Mouse (Mus musculus) heart, embryonic 11.5 days (tissue): ENCODE measurements around the gene Sema6d. TPM values are rescaled to one million over a fixed set of nuclear protein-coding genes. Genes with fewer than 3 reads are reported as not detected.

Experiments used
- ATAC-seq: fragments of 200-750 bp; cut with Nextera tagmentation; replicated peaks from 2 replicates; pipeline ENCODE4 v1.8.0; 2017; ENCODE audit warnings: moderate library complexity; ENCODE audit not compliant: insufficient number of reproducible peaks, low FRiP score, low TSS enrichment
- H3K27ac ChIP-seq: fragments of 300-500 bp; sonication (generic); 2 replicates; pipeline ENCODE4 v1.5.1; 2014; ENCODE audit warnings: mild to moderate bottlenecking, low read depth, low read length
- H3K27me3 ChIP-seq: fragments of 300-500 bp; sonication (generic); 2 replicates; pipeline ENCODE4 v1.6.1; 2014; ENCODE audit warnings: mild to moderate bottlenecking, low read length, mixed read lengths; ENCODE audit not compliant: control insufficient read depth, insufficient read depth
- H3K36me3 ChIP-seq: fragments of 300-500 bp; sonication (generic); 2 replicates; pipeline ENCODE4 v1.6.1; 2014; ENCODE audit warnings: mild to moderate bottlenecking, low read length, moderate library complexity, mixed read lengths; ENCODE audit not compliant: control insufficient read depth, insufficient read depth
- H3K4me1 ChIP-seq: fragments of 300-500 bp; sonication (generic); 2 replicates; pipeline ENCODE4 v1.6.1; 2014; ENCODE audit warnings: low read length; ENCODE audit not compliant: control insufficient read depth, insufficient read depth
- H3K4me2 ChIP-seq: fragments of 300-500 bp; sonication (generic); 2 replicates; pipeline ENCODE4 v1.6.1; 2014; ENCODE audit warnings: mild to moderate bottlenecking, moderate library complexity
- H3K4me3 ChIP-seq: fragments of 300-500 bp; sonication (generic); 2 replicates; pipeline ENCODE4 v1.5.1; 2014; ENCODE audit warnings: low read depth, low read length
- H3K9ac ChIP-seq: fragments of 300-500 bp; sonication (generic); 2 replicates; pipeline ENCODE4 v1.6.1; 2014; ENCODE audit warnings: mild to moderate bottlenecking, low read depth, low read length, moderate library complexity
- H3K9me3 ChIP-seq: fragments of 300-500 bp; sonication (generic); replicated peaks from 2 replicates; pipeline ENCODE4 v1.6.1; 2016; ENCODE audit warnings: low read length; ENCODE audit not compliant: control insufficient read depth
- whole genome bisulfite sequencing: fragments of 180-500 bp; shearing (Covaris S2); extraction: QIAGEN DNeasy Blood & Tissue Kit; methylation state at CpG from one replicate; pipeline ENCODE4 v1.1.7; 2014; ENCODE audit not compliant: insufficient replicate concordance; 5-methylcytosine and 5-hydroxymethylcytosine counted together
- polyA plus RNA-seq: library from polyadenylated mRNA; unstranded; fragments of >200 nt; fragmentation: Nextera tagmentation; extraction: Ambion mirVana; gene quantifications from 2 replicates; pipeline ENCODE4 v1.2.1, GENCODE M21; 2014

Sema6d gene
- polyA plus RNA-seq, 1 experiment from 2014 or later: 24.9 TPM

- H3K4me1 ChIP-seq: peaks cover 53% of the 10 kb centered on the region
- peak overlapping the region; percentile 76 for H3K9ac ChIP-seq
- no peaks in the 10 kb centered on the region for H3K9me3 ChIP-seq
- ATAC-seq: no peak
- peak overlapping the region; percentile 95 for H3K27ac ChIP-seq
- H3K36me3 ChIP-seq: no peaks in the 10 kb centered on the region
- H3K27me3 ChIP-seq: no peaks in the 10 kb centered on the region
- 13% methylated on average over 13 of the region's 13 CpGs for WGBS
- H3K4me2 ChIP-seq: peak overlapping the region; percentile 62
- H3K4me3 ChIP-seq: peak overlapping the region; percentile 59
Measured at GRCm38 (mm10) chr2:124611226-124611625, 521.5 kb downstream of the Sema6d start.

GRCm38 (mm10) chr2:124612276-124612675 lies 522.5 kb downstream of the Sema6d start:
- Histone ChIP-seq H3K9ac (peak overlapping the region; percentile 76), H3K27me3 (no peaks in the 10 kb centered on the region), H3K9me3 (no peaks in the 10 kb centered on the region), H3K27ac (no peak overlapping the region), H3K4me2 (peak overlapping the region; percentile 62), H3K36me3 (no peaks in the 10 kb centered on the region), H3K4me1 (peaks cover 62% of the 10 kb centered on the region), H3K4me3 (peak overlapping the region; percentile 59)
- WGBS: 30% methylated on average over 6 of the region's 6 CpGs
- no peak for ATAC-seq

GRCm38 (mm10) chr2:124612727-124613510 lies 523.1 kb downstream of the Sema6d start:
- H3K9ac ChIP-seq: peak overlapping the region; percentile 76
- H3K4me2 ChIP-seq: peak overlapping the region; percentile 62
- peaks cover 62% of the 10 kb centered on the region for H3K4me1 ChIP-seq
- H3K27me3 ChIP-seq: no peaks in the 10 kb centered on the region
- H3K4me3 ChIP-seq: peak overlapping the region; percentile 59
- no peak overlapping the region for H3K27ac ChIP-seq
- no peak for ATAC-seq
- no peaks in the 10 kb centered on the region for H3K9me3 ChIP-seq
- WGBS: 65% methylated on average over 10 of the region's 10 CpGs
- H3K36me3 ChIP-seq: no peaks in the 10 kb centered on the region

- no peak overlapping the region for H3K27ac ChIP-seq
- 57% methylated on average over 3 of the region's 3 CpGs for WGBS
Measured at GRCm38 (mm10) chr2:124613671-124614210, 524.0 kb downstream of the Sema6d start.

GRCm38 (mm10) chr2:124616746-124617145 lies 527.0 kb downstream of the Sema6d start:
- H3K27me3 ChIP-seq: no peaks in the 10 kb centered on the region
- H3K4me2 ChIP-seq: peak overlapping the region; percentile 57
- 0 out of 2 replicates have a peak overlapping the region, but pooled peaks have one; percentile 23 for H3K27ac ChIP-seq
- no peaks in the 10 kb centered on the region for H3K9me3 ChIP-seq
- H3K4me3 ChIP-seq: no peak overlapping the region
- no peak for ATAC-seq
- 43% methylated on average over 4 of the region's 4 CpGs for WGBS
- peaks cover 64% of the 10 kb centered on the region for H3K4me1 ChIP-seq
- H3K9ac ChIP-seq: no peak overlapping the region
- H3K36me3 ChIP-seq: no peaks in the 10 kb centered on the region

More at GRCm38 (mm10) chr2:124613671-124614210, 524.0 kb downstream of the Sema6d start:
- peak overlapping the region; percentile 59 for H3K4me3 ChIP-seq
- no peaks in the 10 kb centered on the region for H3K9me3 ChIP-seq
- no peak overlapping the region for H3K9ac ChIP-seq
- H3K4me1 ChIP-seq: peaks cover 63% of the 10 kb centered on the region
- H3K36me3 ChIP-seq: no peaks in the 10 kb centered on the region
- no peaks in the 10 kb centered on the region for H3K27me3 ChIP-seq
- peak overlapping the region; percentile 62 for H3K4me2 ChIP-seq
- no peak for ATAC-seq

GRCm38 (mm10) chr2:124617440-124617839 lies 527.7 kb downstream of the Sema6d start:
- Histone ChIP-seq H3K4me2 (peak overlapping the region; percentile 57), H3K4me3 (peak overlapping the region; percentile 22; the same call in 1 of the 2 replicates), H3K9me3 (no peaks in the 10 kb centered on the region), H3K9ac (no peak overlapping the region), H3K27ac (0 out of 2 replicates have a peak overlapping the region, but pooled peaks have one; percentile 23), H3K36me3 (no peaks in the 10 kb centered on the region), H3K27me3 (no peaks in the 10 kb centered on the region), H3K4me1 (peaks cover 59% of the 10 kb centered on the region)
- ATAC-seq: no peak
- WGBS: 27% methylated on average over 9 of the region's 9 CpGs

GRCm38 (mm10) chr2:124618091-124618490 lies 528.3 kb downstream of the Sema6d start:
- Histone ChIP-seq H3K9me3 (no peaks in the 10 kb centered on the region), H3K36me3 (no peaks in the 10 kb centered on the region), H3K27me3 (no peaks in the 10 kb centered on the region), H3K4me3 (peak overlapping the region; percentile 22; the same call in 1 of the 2 replicates), H3K4me2 (peak overlapping the region; percentile 57), H3K9ac (no peak overlapping the region), H3K4me1 (peaks cover 54% of the 10 kb centered on the region), H3K27ac (peak overlapping the region; percentile 62)
- 0 out of 2 replicates have a peak, but pooled peaks have one; percentile 33 for ATAC-seq
- 44% methylated on average over 5 of the region's 5 CpGs for WGBS

GRCm38 (mm10) chr2:124618526-124619219 lies 528.9 kb downstream of the Sema6d start:
- Histone ChIP-seq H3K36me3 (no peaks in the 10 kb centered on the region), H3K4me1 (peaks cover 49% of the 10 kb centered on the region), H3K9ac (no peak overlapping the region), H3K27me3 (no peaks in the 10 kb centered on the region), H3K27ac (peak overlapping the region; percentile 62), H3K4me3 (no peak overlapping the region), H3K4me2 (peak overlapping the region; percentile 16; the same call in 1 of the 2 replicates), H3K9me3 (no peaks in the 10 kb centered on the region)
- ATAC-seq: no peak
- 42% methylated on average over 3 of the region's 3 CpGs for WGBS
